8 mouse cellular contexts compared by ENCODE assay signal in genomic region chr7:16876006-16876405, GRCm38 (mm10). TPM values are rescaled to one million over a fixed set of nuclear protein-coding genes. Genes with fewer than 3 reads are reported as not detected.
A peak's percentile ranks its signal among the peaks of the same experiment; 100 is the strongest.
DNase-seq lines count a peak whose midpoint lies in the region; ATAC-seq and TF ChIP-seq lines count a peak whose summit lies in the region.

No protein-coding gene starts in this region.

- intact Hi-C loops in gastrocnemius, adult 2 months (cut with DNase I) = no loop called here

- peak; percentile 12 for DNase-seq in gastrocnemius, adult 2 months
- DNase-seq in gastrocnemius, postnatal 10 days = no peak
- DNase-seq in testis, postnatal 10 days (ENCODE audit: low spot score) = no peak
- no peak for DNase-seq in liver, embryonic 14.5 days (ENCODE audit: low read depth in 3 of 3, low spot score in 3 of 3)
- DNase-seq in right cerebral cortex, postnatal 14 days = no peak
- no peak for DNase-seq in adrenal gland, postnatal 4 days (ENCODE audit: low spot score in 2 of 2)
- DNase-seq in right cerebral cortex, adult 18-20 months = no peak

- no peak for ATAC-seq in liver, embryonic 14.5 days (ENCODE audit: insufficient read depth)

- no peak for TF ChIP-seq EP300 in liver, embryonic 14.5 days (IDR thresholded peaks at IDR 0.05; ENCODE audit: low read depth)

- peak overlapping the region; percentile 73 for H3K4me2 ChIP-seq in liver, embryonic 14.5 days (ENCODE audit: low read depth)

- H3K4me1 ChIP-seq in testis, adult 2 months (ENCODE audit: control insufficient read depth, insufficient read depth, low read length) = peaks cover 13% of the 10 kb centered on the region
- peaks cover 4 to 7% of the 10 kb centered on the region in 2 experiments for H3K4me1 ChIP-seq in liver, embryonic 14.5 days (replicated peaks; ENCODE audit: control insufficient read depth in 2 of 2, insufficient read depth in 2 of 2, low read length in 1 of 2)

- H3K27me3 ChIP-seq in testis, adult 2 months (ENCODE audit: control insufficient read depth, insufficient read depth, low read length) = no peaks in the 10 kb centered on the region
- H3K27me3 ChIP-seq in liver, embryonic 14.5 days (ENCODE audit: control insufficient read depth, insufficient read depth, low read length) = peaks cover 11% of the 10 kb centered on the region

- 30% methylated on average over 11 of the region's 11 CpGs for WGBS in liver, embryonic 14.5 days (ENCODE audit: insufficient replicate concordance)

- peak overlapping the region; percentile 87 for H3K4me3 ChIP-seq in gastrocnemius, adult 2 months
- peak overlapping the region; percentile 88 for H3K4me3 ChIP-seq in testis, adult 2 months (ENCODE audit: control insufficient read depth, low read depth, low read length)
- H3K4me3 ChIP-seq in liver, embryonic 14.5 days (ENCODE audit: insufficient read depth in 1 of 2, low read depth in 2 of 2, low read length in 2 of 2) = peak overlapping the region in 1 of 2 experiments; percentile 18; a peak in 2 of 4 replicates

- TF ChIP-seq CTCF in gastrocnemius, adult 2 months (IDR thresholded peaks at IDR 0.05) = no peak
- no peak for TF ChIP-seq CTCF in testis, adult 2 months (IDR thresholded peaks at IDR 0.05; ENCODE audit: control insufficient read depth, insufficient read depth, insufficient replicate concordance, low read depth, low read length)
- no peak for TF ChIP-seq CTCF in liver, embryonic 14.5 days (IDR thresholded peaks at IDR 0.05; ENCODE audit: low read depth)

- H3K9ac ChIP-seq in liver, embryonic 14.5 days (replicated peaks) = no peak overlapping the region

- no peaks in the 10 kb centered on the region for H3K36me3 ChIP-seq in testis, adult 2 months (ENCODE audit: control insufficient read depth, insufficient read depth, low read length)
- no peaks in the 10 kb centered on the region for H3K36me3 ChIP-seq in liver, embryonic 14.5 days (replicated peaks; ENCODE audit: control insufficient read depth, insufficient read depth, low read depth)

- TF ChIP-seq POLR2A in testis, adult 2 months (IDR thresholded peaks at IDR 0.05; ENCODE audit: control insufficient read depth, low read depth, low read length) = no peak

- peak overlapping the region; percentile 85 for H3K27ac ChIP-seq in gastrocnemius, adult 2 months
- no peak overlapping the region; the same call in 1 of the 2 replicates for H3K27ac ChIP-seq in testis, adult 2 months (ENCODE audit: control insufficient read depth, insufficient read depth, low read depth, low read length)
- H3K27ac ChIP-seq in liver, embryonic 14.5 days = no peak overlapping the region

- no peaks in the 10 kb centered on the region for H3K9me3 ChIP-seq in liver, embryonic 14.5 days (ENCODE audit: control insufficient read depth, low read length)

RNA-seq across cellular contexts. Expression of gene Dact3, which starts 0.9 kb away (rescaled TPM):
- 1 to 10 TPM in 1 of 2 experiments, under 1 TPM in 1; 0.99 to 1.7 TPM for total RNA-seq in gastrocnemius, adult 2 months (2021)
- total RNA-seq in gastrocnemius, postnatal 10 days (2021) = 10 to 100 TPM in 1 of 2 experiments, 1 to 10 TPM in 1; 9.5 to 10.9 TPM
- 30.7 and 31.2 TPM in 2 replicates for polyA plus RNA-seq in testis, adult 2 months (2012; rRNA removed)
- 0.68 and 0.92 TPM in 2 replicates for polyA plus RNA-seq in liver, embryonic 14.5 days (2012; rRNA removed)
- 0.09 and 0.14 TPM in 2 replicates for polyA plus RNA-seq in liver, embryonic 14.5 days (2014; fragmentation: Nextera tagmentation; extraction: Ambion mirVana)
- total RNA-seq in adrenal gland, postnatal 4 days (2021) = 10 to 100 TPM; 12.7 to 13.7 TPM

RNA-seq across cellular contexts. Expression of gene Gng8, which starts 15.6 kb away (rescaled TPM):
- total RNA-seq in gastrocnemius, adult 2 months (2021) = not detected
- total RNA-seq in gastrocnemius, postnatal 10 days (2021) = 1 to 10 TPM; 1.3 to 2.7 TPM
- polyA plus RNA-seq in testis, adult 2 months (2012; rRNA removed) = 9.5 and 10.3 TPM in 2 replicates
- 0.44 and 0.47 TPM in 2 replicates for polyA plus RNA-seq in liver, embryonic 14.5 days (2012; rRNA removed)
- not detected in 2 replicates for polyA plus RNA-seq in liver, embryonic 14.5 days (2014; fragmentation: Nextera tagmentation; extraction: Ambion mirVana)
- total RNA-seq in adrenal gland, postnatal 4 days (2021) = 1 to 10 TPM; 2.4 to 4.0 TPM

RNA-seq across cellular contexts. Expression of gene Ptgir, which starts 30.3 kb away (rescaled TPM):
- total RNA-seq in gastrocnemius, adult 2 months (2021) = under 1 TPM; 0.67 to 0.79 TPM
- total RNA-seq in gastrocnemius, postnatal 10 days (2021) = 1 to 10 TPM; 1.8 to 2.9 TPM
- polyA plus RNA-seq in testis, adult 2 months (2012; rRNA removed) = 0.20 and 0.26 TPM in 2 replicates
- polyA plus RNA-seq in liver, embryonic 14.5 days (2012; rRNA removed) = 0.84 and 0.87 TPM in 2 replicates
- polyA plus RNA-seq in liver, embryonic 14.5 days (2014; fragmentation: Nextera tagmentation; extraction: Ambion mirVana) = 0.88 and 1.2 TPM in 2 replicates
- 1 to 10 TPM; 1.7 to 2.0 TPM for total RNA-seq in adrenal gland, postnatal 4 days (2021)

RNA-seq across cellular contexts. Expression of gene Prkd2, which starts 33.3 kb away (rescaled TPM):
- total RNA-seq in gastrocnemius, adult 2 months (2021) = 1 to 10 TPM; 3.9 to 8.2 TPM
- 10 to 100 TPM in 1 of 2 experiments, 1 to 10 TPM in 1; 9.8 to 14.0 TPM for total RNA-seq in gastrocnemius, postnatal 10 days (2021)
- 2.8 and 4.5 TPM in 2 replicates for polyA plus RNA-seq in testis, adult 2 months (2012; rRNA removed)
- 2.5 and 3.2 TPM in 2 replicates for polyA plus RNA-seq in liver, embryonic 14.5 days (2012; rRNA removed)
- 1.8 and 2.2 TPM in 2 replicates for polyA plus RNA-seq in liver, embryonic 14.5 days (2014; fragmentation: Nextera tagmentation; extraction: Ambion mirVana)
- total RNA-seq in adrenal gland, postnatal 4 days (2021) = 10 to 100 TPM; 22.0 to 22.2 TPM

RNA-seq across cellular contexts. Expression of gene Calm3, which starts 47.9 kb away (rescaled TPM):
- total RNA-seq in gastrocnemius, adult 2 months (2021) = 100 to 1,000 TPM; 290 to 400 TPM
- total RNA-seq in gastrocnemius, postnatal 10 days (2021) = 100 to 1,000 TPM; 255 to 271 TPM
- 433 and 509 TPM in 2 replicates for polyA plus RNA-seq in testis, adult 2 months (2012; rRNA removed)
- 72.2 and 90.3 TPM in 2 replicates for polyA plus RNA-seq in liver, embryonic 14.5 days (2012; rRNA removed)
- 115 and 122 TPM in 2 replicates for polyA plus RNA-seq in liver, embryonic 14.5 days (2014; fragmentation: Nextera tagmentation; extraction: Ambion mirVana)
- total RNA-seq in adrenal gland, postnatal 4 days (2021) = 100 to 1,000 TPM; 330 to 344 TPM
